Mouse (Mus musculus) macrophage (primary cell): Measurements from ENCODE around the gene Rusc2. TPM values are rescaled to one million over a fixed set of nuclear protein-coding genes. Genes with fewer than 3 reads are reported as not detected.
A peak's percentile ranks its signal among the peaks of the same experiment; 100 is the strongest.

Experiments used
- H3K27ac ChIP-seq: fragments of 350-480 bp; formaldehyde crosslinking; 2 replicates; pipeline ENCODE4 v1.9.0; 2021
- H3K36me3 ChIP-seq: fragments of 350-480 bp; formaldehyde crosslinking; 2 replicates; pipeline ENCODE4 v1.9.0; 2021; ENCODE audit errors: inconsistent target
- H3K4me3 ChIP-seq: fragments of 350-480 bp; formaldehyde crosslinking; 2 replicates; pipeline ENCODE4 v1.9.0; 2021; ENCODE audit errors: inconsistent target
- H3K79me2 ChIP-seq: fragments of 350-480 bp; formaldehyde crosslinking; 2 replicates; pipeline ENCODE4 v1.9.0; 2021; ENCODE audit errors: inconsistent target
- WGBS: methylation state at CpG from one replicate; pipeline ENCODE4 v1.1.7; 2026; ENCODE audit warnings: inconsistent platforms; ENCODE audit not compliant: missing documents; 5-methylcytosine and 5-hydroxymethylcytosine counted together
- polyA plus RNA-seq: library from polyadenylated mRNA; stranded (reverse); fragments of 250-400 nt; gene quantifications from 3 replicates; pipeline ENCODE4 v1.2.4, GENCODE M21; 2018; ENCODE audit warnings: inconsistent platforms

Rusc2 gene
- polyA plus RNA-seq, 1 experiment from 2014 or later: 22.3 TPM

DNA sequence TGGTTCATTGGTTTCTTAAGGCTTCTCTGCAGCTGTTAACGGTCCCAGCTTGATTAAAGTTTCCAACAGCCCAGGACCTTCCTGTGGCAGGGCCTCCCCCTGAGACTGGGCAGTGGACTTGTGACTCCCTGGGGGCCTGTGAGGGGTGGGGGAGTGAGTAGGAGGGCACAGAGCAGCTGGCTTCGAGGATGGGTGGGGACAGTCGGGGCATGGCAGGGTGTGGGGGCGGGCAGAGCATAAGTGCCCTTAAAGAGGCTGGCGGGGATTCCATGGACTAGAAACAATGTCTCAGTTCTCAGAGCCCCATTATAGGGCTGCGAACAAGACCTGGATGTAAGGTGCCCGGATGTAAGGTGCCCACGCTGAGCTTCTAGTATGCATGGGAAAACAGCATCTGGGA, 75.3 kb downstream of the Rusc2 start:
- Histone ChIP-seq H3K4me3 (no peak overlapping the region), H3K27ac (no peak overlapping the region), H3K36me3 (peaks cover 2% of the 10 kb centered on the region; the same call in 1 of the 2 replicates), H3K79me2 (peaks cover 22% of the 10 kb centered on the region)
- 42% methylated on average over 8 of the region's 8 CpGs for WGBS

GRCm38 (mm10) chr4:43463102-43463501, 81.3 kb downstream of the Rusc2 start:
- Histone ChIP-seq H3K27ac (no peak overlapping the region), H3K36me3 (no peaks in the 10 kb centered on the region), H3K4me3 (no peak overlapping the region), H3K79me2 (no peaks in the 10 kb centered on the region)
- 96% methylated on average over 5 of the region's 5 CpGs for WGBS

DNA sequence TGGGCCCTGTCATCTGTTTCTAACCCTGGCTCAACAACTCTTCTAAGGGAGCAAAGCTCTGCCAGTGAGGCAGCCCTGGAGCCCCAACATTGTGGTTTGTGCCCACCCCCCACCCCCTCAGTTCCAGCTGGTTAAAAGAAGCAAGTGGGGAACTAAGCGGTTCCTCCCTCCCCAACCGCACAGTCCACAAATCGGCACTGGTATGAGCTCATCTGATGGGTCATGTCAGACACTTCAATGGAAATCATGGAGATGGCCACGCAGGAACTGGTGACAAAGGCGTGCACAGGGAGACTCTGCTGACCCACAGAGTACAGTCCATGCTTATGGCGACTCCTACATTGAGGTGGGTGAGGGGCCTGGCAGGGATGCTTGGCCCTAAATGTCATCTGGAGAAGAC, 84.2 kb downstream of the Rusc2 start:
- 18% methylated on average over 6 of the region's 6 CpGs for WGBS
- H3K79me2 ChIP-seq: no peaks in the 10 kb centered on the region
- peak overlapping the region; percentile 100 for H3K27ac ChIP-seq
- no peaks in the 10 kb centered on the region for H3K36me3 ChIP-seq
- no peak overlapping the region for H3K4me3 ChIP-seq

DNA sequence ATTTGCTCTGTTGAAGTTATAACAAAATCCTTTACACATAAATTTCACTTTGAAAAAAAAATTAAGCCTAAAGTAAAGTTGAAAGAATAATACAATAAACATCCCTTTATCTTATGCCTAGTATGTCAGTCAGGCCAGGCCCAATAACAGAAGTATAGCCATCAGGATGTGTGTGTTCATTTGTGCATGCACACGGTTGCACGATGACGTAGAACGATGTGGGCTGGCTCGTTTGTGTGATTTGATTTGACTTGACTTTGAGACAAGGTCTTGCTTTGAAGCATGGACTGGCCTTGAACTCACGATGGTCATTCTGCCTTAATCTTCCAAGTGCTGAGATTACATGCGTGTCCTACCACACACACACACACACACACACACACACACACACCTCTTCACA, 85.1 kb downstream of the Rusc2 start:
- Histone ChIP-seq H3K4me3 (no peak overlapping the region), H3K27ac (peak overlapping the region; percentile 100), H3K36me3 (no peaks in the 10 kb centered on the region), H3K79me2 (no peaks in the 10 kb centered on the region)
- WGBS: 91% methylated on average over 7 of the region's 7 CpGs

DNA sequence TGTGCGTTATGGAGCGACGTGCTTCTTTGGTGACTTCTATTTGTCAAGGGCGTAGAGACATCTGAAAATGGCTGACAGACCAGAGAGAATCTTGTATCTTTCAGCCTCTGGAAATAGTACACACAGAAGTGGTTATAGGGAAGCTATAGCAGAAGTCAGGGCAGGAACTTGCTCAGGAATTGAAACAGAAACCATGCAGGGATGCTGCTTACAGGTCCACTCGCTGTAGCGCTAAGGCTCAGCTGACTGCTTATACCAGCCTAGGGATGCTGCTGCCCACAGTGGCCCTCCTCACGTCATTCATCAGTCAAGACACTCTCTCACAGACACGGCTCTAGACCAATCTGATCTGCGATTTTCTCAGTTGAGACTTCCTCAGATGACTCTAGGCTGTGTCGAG, 88.5 kb downstream of the Rusc2 start:
- WGBS: 82% methylated on average over 10 of the region's 10 CpGs
- no peak overlapping the region for H3K4me3 ChIP-seq
- no peaks in the 10 kb centered on the region for H3K79me2 ChIP-seq
- H3K27ac ChIP-seq: peak overlapping the region; percentile 37
- no peaks in the 10 kb centered on the region for H3K36me3 ChIP-seq

GRCm38 (mm10) chr4:43473636-43474035, 91.9 kb downstream of the Rusc2 start:
- no peaks in the 10 kb centered on the region for H3K36me3 ChIP-seq
- WGBS: 0% methylated on average over 1 of the region's 1 CpGs
- peak overlapping the region; percentile 57 for H3K27ac ChIP-seq
- H3K79me2 ChIP-seq: no peaks in the 10 kb centered on the region
- no peak overlapping the region for H3K4me3 ChIP-seq

GRCm38 (mm10) chr4:43476604-43477003, 94.8 kb downstream of the Rusc2 start:
- Histone ChIP-seq H3K4me3 (no peak overlapping the region), H3K27ac (no peak overlapping the region), H3K36me3 (no peaks in the 10 kb centered on the region), H3K79me2 (no peaks in the 10 kb centered on the region)
- 63% methylated on average over 4 of the region's 6 CpGs for WGBS

Other genes starting within 250 kb of the Rusc2 start
- 0.05 to 0.36 TPM in 2 of 3 replicates, not detected in the other for gene Atp8b5, start 114.8 kb upstream of the Rusc2 start, polyA plus RNA-seq
- not detected in 3 replicates for gene Fam166b, start 47.2 kb downstream of the Rusc2 start, polyA plus RNA-seq
- 40.0 to 51.6 TPM (median 50.0 TPM) in 3 replicates for gene Tesk1, start 60.0 kb downstream of the Rusc2 start, polyA plus RNA-seq
- 155 to 199 TPM (median 157 TPM) in 3 replicates for gene Cd72, start 72.6 kb downstream of the Rusc2 start, polyA plus RNA-seq
- not detected in 3 replicates for gene Sit1, start 101.8 kb downstream of the Rusc2 start, polyA plus RNA-seq
- gene Ccdc107, start 110.9 kb downstream of the Rusc2 start, polyA plus RNA-seq: 24.0 to 38.6 TPM (median 24.2 TPM) in 3 replicates
- 0.69 to 2.4 TPM (median 1.2 TPM) in 3 replicates for gene Arhgef39, start 117.7 kb downstream of the Rusc2 start, polyA plus RNA-seq
- gene Car9, start 125.0 kb downstream of the Rusc2 start, polyA plus RNA-seq: 3.0 to 7.4 TPM (median 4.9 TPM) in 3 replicates
- 0.17 to 0.46 TPM in 2 of 3 replicates, not detected in the other for gene Tpm2, start 141.8 kb downstream of the Rusc2 start, polyA plus RNA-seq
- gene Creb3, start 180.4 kb downstream of the Rusc2 start, polyA plus RNA-seq: 33.3 to 58.6 TPM (median 47.6 TPM) in 3 replicates
- gene Tln1, start 180.7 kb downstream of the Rusc2 start, polyA plus RNA-seq: 179 to 305 TPM (median 276 TPM) in 3 replicates
- gene Rgp1, start 196.7 kb downstream of the Rusc2 start, polyA plus RNA-seq: 17.6 to 45.0 TPM (median 21.9 TPM) in 3 replicates
- 5.4 to 9.2 TPM (median 8.6 TPM) in 3 replicates for gene Gba2, start 196.9 kb downstream of the Rusc2 start, polyA plus RNA-seq
- not detected in 3 replicates for gene Msmp, start 202.5 kb downstream of the Rusc2 start, polyA plus RNA-seq
- not detected in 3 replicates for gene Npr2, start 250.0 kb downstream of the Rusc2 start, polyA plus RNA-seq